Mouse (Mus musculus): ENCODE data around the gene Unc93a. TPM values are rescaled to one million over a fixed set of nuclear protein-coding genes. Genes with fewer than 3 reads are reported as not detected.
"Not testable (repeated sequence)": the region's sequence is repeated elsewhere in the genome, so short reads cannot be mapped to it uniquely, and the experiment has no call there.

Gene Unc93a
- polyA plus RNA-seq, 1 experiment from 2014 or later = not detected

DNA sequence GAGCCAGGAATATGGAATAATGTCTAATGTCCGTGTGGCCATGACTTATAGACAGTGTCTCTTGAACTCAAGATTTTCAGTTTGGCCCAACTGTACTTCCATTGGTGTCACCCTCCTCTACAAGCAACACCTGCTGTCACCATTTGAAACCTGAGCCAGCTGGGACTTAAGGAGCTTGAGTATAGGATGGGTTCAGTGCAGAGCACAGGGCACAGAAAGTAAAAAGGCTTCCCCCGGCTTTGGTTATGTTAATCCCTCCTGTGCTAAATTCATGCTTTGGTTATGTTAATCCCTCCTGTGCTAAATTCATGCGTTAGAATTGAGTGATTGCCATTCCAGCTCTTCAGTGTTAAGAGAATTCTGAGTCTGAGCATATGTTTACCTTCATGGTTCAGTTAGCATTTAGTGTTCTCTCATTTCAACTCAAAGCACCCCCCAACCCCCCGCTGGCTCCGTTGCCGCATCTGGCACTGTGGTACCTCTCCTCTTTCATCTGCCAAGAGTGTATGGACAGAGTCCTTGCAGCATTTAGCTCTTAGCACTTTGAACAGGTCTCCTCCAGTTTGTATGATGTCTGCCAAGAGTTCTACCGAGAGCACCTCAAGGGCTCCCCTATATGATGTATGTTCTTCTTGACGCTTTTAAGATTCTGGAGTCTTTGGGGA, 39.4 kb downstream of the Unc93a start:
- H3K36me3 ChIP-seq (ENCODE audit: control insufficient read depth, insufficient read depth, low read length); H3K9ac ChIP-seq (ENCODE audit: low read length); H3K27ac ChIP-seq (ENCODE audit: low read length); H3K4me2 ChIP-seq (ENCODE audit: low read depth, low read length); H3K4me1 ChIP-seq (ENCODE audit: control insufficient read depth, insufficient read depth, low read length); H3K9me3 ChIP-seq (replicated peaks; ENCODE audit: control insufficient read depth, low read length); ATAC-seq (ENCODE audit: insufficient read depth, low FRiP score); H3K27me3 ChIP-seq (ENCODE audit: control insufficient read depth, insufficient read depth, low read length); H3K4me3 ChIP-seq (replicated peaks; ENCODE audit: low read length): not testable (repeated sequence)
- WGBS = 67% methylated on average over 5 of the region's 8 CpGs

DNA sequence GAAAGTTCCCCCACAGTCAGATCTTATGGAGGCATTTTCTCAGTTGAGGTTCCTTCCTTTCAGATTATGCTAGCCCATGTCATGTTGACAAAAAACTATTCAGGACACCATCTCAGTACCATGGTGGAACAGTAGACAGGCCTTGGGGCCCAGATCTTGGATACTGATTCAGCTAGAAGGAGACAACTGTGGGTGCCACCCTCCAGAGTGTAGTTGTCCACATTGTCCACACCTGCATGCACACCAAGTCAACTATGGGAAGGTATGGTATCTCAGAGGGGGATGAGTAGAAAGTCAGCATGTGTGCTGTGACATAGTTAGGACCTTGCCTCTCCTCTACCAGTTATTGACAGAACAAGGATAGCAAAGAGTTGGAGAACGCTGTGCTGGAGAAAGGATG, 40.1 kb downstream of the Unc93a start:
- not testable (repeated sequence) for ATAC-seq (ENCODE audit: insufficient read depth, low FRiP score)

DNA sequence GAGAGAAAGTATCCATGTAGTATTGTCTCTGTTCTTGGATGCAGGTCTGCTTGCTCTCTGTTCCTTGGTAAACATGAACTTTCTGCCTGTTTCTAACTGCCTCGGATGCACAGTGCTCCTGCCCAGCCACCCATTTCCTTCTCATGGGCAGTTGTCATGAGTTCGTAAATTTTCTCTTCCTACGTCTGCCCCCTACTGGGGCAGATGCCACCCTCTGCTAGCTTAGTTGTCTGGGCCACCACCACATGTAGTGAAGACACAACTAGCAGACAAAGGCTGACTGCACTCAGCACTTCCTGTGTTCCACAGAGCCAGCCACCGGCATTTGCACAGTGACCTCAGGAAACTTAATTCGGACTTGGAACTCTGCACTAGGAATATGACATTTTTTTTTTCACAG, 62.4 kb downstream of the Unc93a start:
- not testable (repeated sequence) for H3K27ac ChIP-seq (ENCODE audit: low read length); H3K27me3 ChIP-seq (ENCODE audit: control insufficient read depth, insufficient read depth, low read length); H3K9me3 ChIP-seq (replicated peaks; ENCODE audit: control insufficient read depth, low read length); H3K4me2 ChIP-seq (ENCODE audit: low read depth, low read length); H3K4me1 ChIP-seq (ENCODE audit: control insufficient read depth, insufficient read depth, low read length); H3K4me3 ChIP-seq (replicated peaks; ENCODE audit: low read length); H3K36me3 ChIP-seq (ENCODE audit: control insufficient read depth, insufficient read depth, low read length); H3K9ac ChIP-seq (ENCODE audit: low read length); ATAC-seq (ENCODE audit: insufficient read depth, low FRiP score)
- 76% methylated on average over 3 of the region's 5 CpGs for WGBS

More for the DNA sequence above, 40.1 kb downstream of the Unc93a start:
- not testable (repeated sequence) for H3K9ac ChIP-seq (ENCODE audit: low read length); H3K4me2 ChIP-seq (ENCODE audit: low read depth, low read length); H3K27ac ChIP-seq (ENCODE audit: low read length); H3K27me3 ChIP-seq (ENCODE audit: control insufficient read depth, insufficient read depth, low read length); H3K36me3 ChIP-seq (ENCODE audit: control insufficient read depth, insufficient read depth, low read length); H3K9me3 ChIP-seq (replicated peaks; ENCODE audit: control insufficient read depth, low read length); H3K4me1 ChIP-seq (ENCODE audit: control insufficient read depth, insufficient read depth, low read length); H3K4me3 ChIP-seq (replicated peaks; ENCODE audit: low read length)
- WGBS = no CpG with 5 or more reads among the region's 1 CpGs

DNA sequence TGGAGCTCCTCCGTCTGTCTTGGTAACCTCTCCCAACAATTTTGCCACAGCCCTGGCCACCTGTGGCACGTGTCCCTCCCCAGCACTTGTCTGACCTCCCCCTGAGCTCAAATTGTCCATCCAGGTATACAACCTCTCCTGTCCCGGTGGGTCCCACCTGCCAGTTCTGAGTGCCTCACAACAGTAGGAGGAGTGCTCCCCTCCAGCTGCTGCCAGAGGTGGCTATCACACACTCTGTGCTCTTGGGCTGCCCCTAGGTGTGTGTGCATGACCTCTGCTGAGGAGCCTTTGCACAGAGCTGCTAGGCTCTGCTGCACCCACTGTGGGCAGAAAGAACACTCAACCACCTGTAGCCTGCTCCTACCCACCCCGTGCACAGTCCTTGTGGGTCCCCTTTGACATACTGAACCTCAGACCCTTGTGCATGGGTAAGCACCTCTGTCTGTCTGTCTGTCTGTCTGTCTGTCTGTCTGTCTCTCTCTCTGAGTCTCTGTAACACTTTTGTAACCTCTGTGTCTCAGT, 63.7 kb downstream of the Unc93a start:
- H3K36me3 ChIP-seq (ENCODE audit: control insufficient read depth, insufficient read depth, low read length); H3K4me1 ChIP-seq (ENCODE audit: control insufficient read depth, insufficient read depth, low read length); H3K27ac ChIP-seq (ENCODE audit: low read length); H3K4me3 ChIP-seq (replicated peaks; ENCODE audit: low read length); H3K9me3 ChIP-seq (replicated peaks; ENCODE audit: control insufficient read depth, low read length); H3K9ac ChIP-seq (ENCODE audit: low read length); H3K4me2 ChIP-seq (ENCODE audit: low read depth, low read length); H3K27me3 ChIP-seq (ENCODE audit: control insufficient read depth, insufficient read depth, low read length): not testable (repeated sequence)
- ATAC-seq (ENCODE audit: insufficient read depth, low FRiP score) = peak; percentile 63
- 100% methylated on average over 1 of the region's 4 CpGs for WGBS

DNA sequence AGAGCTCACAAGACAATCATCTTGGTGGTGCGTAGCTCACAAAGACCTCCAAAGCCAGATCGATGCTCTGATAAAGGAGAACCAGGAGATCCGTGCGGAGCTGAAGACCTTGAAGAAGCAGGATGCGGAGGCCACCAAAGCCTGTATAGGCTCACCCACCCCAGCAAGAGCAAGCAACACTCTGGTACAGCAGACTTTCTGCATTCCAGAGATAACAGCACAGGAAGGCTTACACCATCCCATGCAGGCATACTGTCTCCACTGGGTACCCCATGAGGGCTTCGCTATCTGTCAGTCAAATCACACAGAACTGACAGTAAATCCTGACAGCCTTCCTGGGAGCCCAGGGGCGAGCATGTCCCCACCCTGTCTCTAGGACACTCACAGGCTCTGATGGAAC, 68.7 kb downstream of the Unc93a start:
- not testable (repeated sequence) for H3K27ac ChIP-seq (ENCODE audit: low read length); H3K36me3 ChIP-seq (ENCODE audit: control insufficient read depth, insufficient read depth, low read length); H3K4me2 ChIP-seq (ENCODE audit: low read depth, low read length); H3K4me1 ChIP-seq (ENCODE audit: control insufficient read depth, insufficient read depth, low read length); H3K4me3 ChIP-seq (replicated peaks; ENCODE audit: low read length); H3K9me3 ChIP-seq (replicated peaks; ENCODE audit: control insufficient read depth, low read length); H3K27me3 ChIP-seq (ENCODE audit: control insufficient read depth, insufficient read depth, low read length); H3K9ac ChIP-seq (ENCODE audit: low read length)
- WGBS = 80% methylated on average over 2 of the region's 7 CpGs
- ATAC-seq (ENCODE audit: insufficient read depth, low FRiP score) = 0 out of 2 replicates have a peak, but pooled peaks have one; percentile 47

DNA sequence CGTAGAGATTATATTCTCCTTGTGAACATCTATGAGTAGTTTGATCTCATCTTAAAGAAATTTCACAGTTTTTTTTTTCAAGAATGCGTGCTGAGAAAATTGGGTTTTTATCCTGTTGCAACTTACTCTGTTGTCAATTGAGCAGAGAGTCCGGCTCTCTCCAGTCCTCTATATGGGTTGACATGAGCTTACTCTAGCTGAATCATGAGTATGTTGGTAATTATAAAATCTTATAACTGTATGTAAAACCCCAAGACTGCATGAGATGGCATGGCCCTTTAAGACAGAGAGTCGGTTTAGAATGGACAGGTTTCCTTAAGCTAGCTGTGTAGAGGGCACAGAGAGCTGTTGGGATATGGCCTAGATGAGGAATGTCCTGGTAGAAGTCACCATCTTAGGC, 70.8 kb downstream of the Unc93a start, which contains the start of gene Tcp10b:
Tcp10b (plus strand) TSS at position 301 of the 400 bp plus-strand sequence.
- 89% methylated on average over 4 of the region's 4 CpGs for WGBS
- not testable (repeated sequence) for H3K27me3 ChIP-seq (ENCODE audit: control insufficient read depth, insufficient read depth, low read length); ATAC-seq (ENCODE audit: insufficient read depth, low FRiP score); H3K36me3 ChIP-seq (ENCODE audit: control insufficient read depth, insufficient read depth, low read length); H3K4me2 ChIP-seq (ENCODE audit: low read depth, low read length); H3K27ac ChIP-seq (ENCODE audit: low read length); H3K9ac ChIP-seq (ENCODE audit: low read length); H3K9me3 ChIP-seq (replicated peaks; ENCODE audit: control insufficient read depth, low read length); H3K4me3 ChIP-seq (replicated peaks; ENCODE audit: low read length); H3K4me1 ChIP-seq (ENCODE audit: control insufficient read depth, insufficient read depth, low read length)

Other genes with a start within 250 kb of the Unc93a start
- gene Pnldc1, start 221.6 kb downstream of the Unc93a start, polyA plus RNA-seq (2015; fragmentation: Nextera tagmentation; extraction: Ambion mirVana) = 0.42 and 1.1 TPM in 2 replicates
- gene Tcp1, start 216.1 kb downstream of the Unc93a start, polyA plus RNA-seq (2015; fragmentation: Nextera tagmentation; extraction: Ambion mirVana) = 347 and 392 TPM in 2 replicates
- gene Mrpl18, start 215.5 kb downstream of the Unc93a start, polyA plus RNA-seq (2015; fragmentation: Nextera tagmentation; extraction: Ambion mirVana) = 120 and 141 TPM in 2 replicates
- gene Acat3, start 191.2 kb downstream of the Unc93a start, polyA plus RNA-seq (2015; fragmentation: Nextera tagmentation; extraction: Ambion mirVana) = 1.2 and 1.5 TPM in 2 replicates
- gene Acat2, start 171.1 kb downstream of the Unc93a start, polyA plus RNA-seq (2015; fragmentation: Nextera tagmentation; extraction: Ambion mirVana) = 137 TPM in 2 replicates
- gene Wtap, start 137.6 kb downstream of the Unc93a start, polyA plus RNA-seq (2015; fragmentation: Nextera tagmentation; extraction: Ambion mirVana) = 101 and 105 TPM in 2 replicates
- 125 and 130 TPM in 2 replicates for gene Sod2, start 125.0 kb downstream of the Unc93a start, polyA plus RNA-seq (2015; fragmentation: Nextera tagmentation; extraction: Ambion mirVana)
- not detected in 2 replicates for gene Gpr31b, start 79.5 kb downstream of the Unc93a start, polyA plus RNA-seq (2015; fragmentation: Nextera tagmentation; extraction: Ambion mirVana)
- gene Tcp10b, start 70.7 kb downstream of the Unc93a start, polyA plus RNA-seq (2015; fragmentation: Nextera tagmentation; extraction: Ambion mirVana) = 0.15 TPM in 1 of 2 replicates, not detected in the other
- gene Smok2a, start 89.4 kb upstream of the Unc93a start, polyA plus RNA-seq (2015; fragmentation: Nextera tagmentation; extraction: Ambion mirVana) = not detected in 2 replicates
- not detected in 2 replicates for gene Smok2b, start 98.4 kb upstream of the Unc93a start, polyA plus RNA-seq (2015; fragmentation: Nextera tagmentation; extraction: Ambion mirVana)
- gene Tcp10c, start 222.8 kb upstream of the Unc93a start, polyA plus RNA-seq (2015; fragmentation: Nextera tagmentation; extraction: Ambion mirVana) = not detected in 2 replicates

Measured in stomach, embryonic 16.5 days (tissue).